Mouse (Mus musculus) lung, adult 2 months (tissue): ENCODE results near the gene Pithd1.

Experiments
- CTCF ChIP-seq: fragments of 200-500 bp; IDR thresholded peaks from 2 replicates; pipeline ENCODE4 v1.5.1; 2011; ENCODE audit warnings: mild to moderate bottlenecking, low read length, control low read depth; ENCODE audit not compliant: insufficient read depth
- POLR2A ChIP-seq: fragments of 200-500 bp; IDR thresholded peaks from 2 replicates; pipeline ENCODE4 v1.6.1; 2011; ENCODE audit warnings: low read depth, mild to moderate bottlenecking, control low read depth, low read length, borderline replicate concordance; ENCODE audit errors: extremely low read depth

GRCm38 (mm10) chr4:135968271-135968869 is 18.7 kb downstream of the Pithd1 start:
- TF ChIP-seq POLR2A (no peak), CTCF (no peak)
